Mouse (Mus musculus) common myeloid progenitor, adult 5-6 weeks (primary cell): ENCODE results near the gene Gm340. TPM values are rescaled to one million over a fixed set of nuclear protein-coding genes. Genes with fewer than 3 reads are reported as not detected.
A peak's percentile ranks its signal among the peaks of the same experiment; 100 is the strongest.

ENCODE experiments used
- ATAC-seq: replicated peaks from 2 replicates; pipeline ENCODE4 v1.8.0; 2016; ENCODE audit warnings: low read depth, mild to moderate bottlenecking, moderate TSS enrichment, inconsistent platforms; ENCODE audit not compliant: poor library complexity, severe bottlenecking
- total RNA-seq: library from RNA; stranded (forward); fragments of 200-1000, 187-1606 nt; gene quantifications from 2 replicates; pipeline ENCODE4 v1.2.3, GENCODE M21; 2017

The Gm340 gene
- total RNA-seq, result 16.1 and 17.3 TPM in 2 replicates

DNA sequence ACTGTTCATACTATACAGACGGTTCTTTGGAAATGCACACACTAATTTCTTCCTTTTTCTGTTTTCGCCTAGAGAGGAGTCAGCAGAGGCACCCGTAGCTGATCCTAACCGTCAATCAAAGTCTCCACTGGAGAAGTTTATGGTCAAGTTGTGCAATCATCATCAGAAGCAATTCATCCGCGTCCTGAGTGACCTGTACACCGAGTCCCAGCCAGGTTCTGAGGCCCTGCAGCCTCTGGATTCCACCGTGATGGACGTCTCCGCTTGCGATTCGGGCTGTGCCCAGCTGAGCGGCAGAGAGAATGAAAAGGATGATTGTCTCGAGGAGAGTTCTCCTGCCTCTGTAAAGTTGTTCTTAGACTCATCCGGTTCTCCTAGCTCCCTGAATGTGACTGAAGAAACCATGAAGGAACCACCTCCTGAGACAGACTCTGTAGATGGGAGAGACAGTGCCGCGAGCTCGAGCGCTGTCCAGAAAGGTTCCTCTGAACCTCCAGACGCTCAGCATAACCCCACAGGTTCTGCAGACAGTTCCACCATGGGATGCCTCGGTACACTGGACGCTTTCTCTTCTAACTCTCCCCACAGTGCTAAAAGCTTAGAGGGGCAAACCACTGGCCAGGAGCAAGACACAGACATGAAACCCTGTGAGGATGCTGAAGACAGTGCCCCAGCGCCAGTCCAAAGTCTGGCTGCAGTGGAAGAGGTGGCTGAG lies at the start of gene Gm340:
TSS of gene Gm340 (plus strand) at position 665 of the 715 bp plus-strand sequence.
- no peak for ATAC-seq

DNA sequence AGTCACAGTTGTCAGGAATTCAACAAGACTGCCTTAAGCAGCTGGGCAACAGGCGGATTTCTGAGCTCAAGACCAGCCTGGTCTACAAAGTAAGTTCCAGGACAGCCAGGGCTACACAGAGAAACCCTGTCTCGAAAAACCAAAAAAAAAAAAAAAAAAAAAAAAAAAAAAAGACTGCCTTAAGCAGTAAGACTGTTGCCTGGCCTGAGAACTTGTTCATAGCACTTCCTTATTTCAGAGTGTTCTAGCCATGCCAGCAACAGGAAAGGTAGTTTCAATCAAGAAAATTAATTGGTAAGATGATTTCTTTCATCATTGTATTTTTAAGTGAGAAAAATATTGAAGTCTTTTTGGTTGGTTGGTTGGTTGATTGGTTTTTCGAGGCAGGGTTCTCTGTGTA lies 48.1 kb upstream of the Gm340 start:
- no peak for ATAC-seq

DNA sequence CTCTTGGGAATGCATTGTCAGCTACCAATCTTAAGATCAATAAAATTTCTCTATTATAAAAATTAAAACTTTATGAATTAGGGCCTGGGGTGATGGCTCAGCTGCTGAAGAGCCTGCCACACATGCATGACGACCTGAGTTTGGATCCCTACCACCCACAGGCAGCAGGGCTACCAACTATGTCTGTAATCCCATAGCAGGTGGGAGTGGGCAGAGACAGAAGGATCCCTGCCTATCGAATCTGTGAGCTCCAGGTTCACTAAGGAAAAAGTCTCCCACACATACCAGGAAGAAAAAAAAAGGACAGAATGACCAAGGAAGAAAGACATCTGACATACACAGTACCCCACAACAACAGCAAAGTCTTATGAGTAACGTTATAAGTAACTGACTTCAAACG lies 25.2 kb upstream of the Gm340 start:
- ATAC-seq, result no peak

DNA sequence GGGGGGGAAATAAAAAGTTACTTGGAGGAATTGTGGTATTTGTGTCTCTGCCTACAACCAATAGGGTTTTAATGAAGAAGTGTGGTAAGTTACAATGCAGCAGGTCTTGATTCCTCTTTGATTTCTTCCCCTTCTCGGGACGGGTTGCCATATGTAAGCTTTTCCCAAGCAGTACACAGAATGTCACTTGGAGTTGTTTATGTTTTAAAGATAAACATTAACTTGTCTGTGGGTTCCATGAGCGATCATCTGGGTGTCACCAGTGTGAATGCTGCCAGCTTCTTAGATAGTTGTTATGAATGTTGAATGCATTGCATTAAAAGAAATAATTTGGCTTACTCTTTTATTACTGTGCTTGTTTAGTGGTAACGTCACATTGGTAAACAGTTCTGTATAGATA lies 24.7 kb upstream of the Gm340 start:
- no peak for ATAC-seq

DNA sequence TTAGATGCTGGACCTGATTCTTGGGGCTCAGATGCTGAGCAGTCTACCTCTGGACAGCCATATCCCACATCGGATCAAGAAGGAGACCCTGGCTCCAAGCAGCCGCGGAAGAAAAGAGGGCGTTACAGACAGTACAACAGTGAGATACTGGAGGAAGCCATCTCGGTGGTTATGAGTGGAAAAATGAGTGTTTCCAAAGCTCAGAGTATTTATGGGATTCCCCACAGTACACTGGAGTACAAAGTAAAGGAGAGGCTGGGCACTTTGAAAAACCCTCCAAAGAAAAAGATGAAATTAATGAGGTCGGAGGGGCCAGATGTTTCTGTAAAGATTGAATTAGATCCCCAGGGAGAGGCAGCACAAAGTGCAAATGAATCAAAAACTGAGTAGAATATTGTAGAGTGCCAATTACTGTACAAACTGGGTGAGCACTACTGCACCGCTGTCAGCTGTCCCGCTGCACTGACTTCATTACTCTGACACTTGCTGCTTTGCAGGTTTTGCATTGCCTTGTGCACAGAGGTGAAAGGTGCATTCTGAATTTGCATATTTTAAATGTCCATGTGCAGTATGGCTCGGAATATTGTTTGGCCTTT lies 23.2 kb upstream of the Gm340 start:
- ATAC-seq, result no peak

DNA sequence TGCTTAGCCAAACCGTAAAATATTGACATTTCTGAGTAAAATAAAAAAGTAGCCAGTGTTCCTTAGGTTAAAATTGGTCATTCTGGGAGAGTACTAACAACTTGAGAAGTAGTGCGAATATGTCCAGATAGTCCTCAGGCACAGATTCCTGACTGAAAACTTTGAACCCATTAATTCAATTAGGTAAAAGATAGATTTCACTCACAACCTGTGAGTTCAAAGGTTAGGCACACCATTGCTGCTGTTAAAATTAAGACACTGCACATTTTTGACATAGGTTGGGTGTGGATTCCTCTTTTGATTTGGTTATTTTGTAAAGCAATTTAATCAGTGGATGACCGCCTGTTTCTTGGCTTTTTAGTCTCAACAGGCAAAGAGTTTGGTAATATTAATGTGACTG lies 21.3 kb upstream of the Gm340 start:
- ATAC-seq, result no peak

DNA sequence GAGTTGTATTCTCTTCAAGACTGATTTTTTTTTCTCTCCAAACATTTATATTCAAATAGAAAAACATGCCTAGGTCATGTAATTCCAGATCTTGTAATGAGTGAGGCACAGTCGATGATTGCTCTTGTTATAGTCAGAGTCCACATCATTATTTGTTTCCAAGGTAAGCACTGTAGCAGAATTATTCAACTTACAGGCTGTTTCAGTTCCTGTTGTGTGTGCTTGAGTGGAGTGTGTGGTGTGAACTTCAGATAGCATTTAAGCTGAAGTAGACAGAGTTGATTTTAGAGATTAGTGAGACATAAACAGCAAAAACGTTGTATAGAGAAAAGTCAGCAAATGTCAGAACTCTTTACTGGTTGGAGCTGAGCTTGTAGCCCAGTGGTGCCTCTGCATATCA lies 13.4 kb upstream of the Gm340 start:
- no peak for ATAC-seq

DNA sequence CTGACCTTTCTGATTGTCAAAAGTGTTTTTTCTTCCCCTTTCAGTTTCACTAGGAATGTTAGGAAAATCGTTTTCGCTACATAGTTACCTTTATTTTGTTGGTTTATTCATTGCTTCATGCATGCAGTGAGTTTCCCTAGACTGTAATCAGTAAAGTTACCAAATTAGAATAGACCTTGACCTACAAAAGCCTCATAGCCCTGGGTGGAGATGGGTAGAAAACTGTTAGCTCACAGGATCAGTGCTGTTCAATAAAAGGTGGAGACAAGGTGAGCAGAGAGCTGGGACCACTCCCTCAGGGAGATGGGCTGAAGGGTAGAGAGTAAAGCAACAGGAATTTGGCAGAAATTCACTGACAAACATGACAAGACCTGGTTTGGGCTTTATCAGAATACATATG lies 8.5 kb upstream of the Gm340 start:
- ATAC-seq, result no peak

DNA sequence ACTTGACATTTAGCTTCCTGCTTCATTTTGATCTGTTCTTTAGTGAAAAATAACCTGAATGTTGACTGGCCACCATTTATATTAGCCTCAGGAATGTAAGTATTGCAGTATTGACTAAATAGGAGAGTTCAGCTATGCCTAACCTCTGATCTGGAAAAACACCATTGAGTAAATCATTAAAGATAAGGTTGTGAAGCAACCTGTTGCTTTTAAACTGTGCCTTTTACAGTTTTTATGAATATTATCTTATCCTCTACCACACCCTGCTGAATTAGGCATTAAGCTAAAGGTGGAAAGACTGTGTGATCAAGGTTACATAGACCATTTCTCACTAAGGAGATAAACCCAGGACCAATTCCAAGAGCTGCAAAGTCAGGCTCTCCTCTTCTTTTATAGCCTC lies 4.6 kb upstream of the Gm340 start:
- ATAC-seq, result no peak

DNA sequence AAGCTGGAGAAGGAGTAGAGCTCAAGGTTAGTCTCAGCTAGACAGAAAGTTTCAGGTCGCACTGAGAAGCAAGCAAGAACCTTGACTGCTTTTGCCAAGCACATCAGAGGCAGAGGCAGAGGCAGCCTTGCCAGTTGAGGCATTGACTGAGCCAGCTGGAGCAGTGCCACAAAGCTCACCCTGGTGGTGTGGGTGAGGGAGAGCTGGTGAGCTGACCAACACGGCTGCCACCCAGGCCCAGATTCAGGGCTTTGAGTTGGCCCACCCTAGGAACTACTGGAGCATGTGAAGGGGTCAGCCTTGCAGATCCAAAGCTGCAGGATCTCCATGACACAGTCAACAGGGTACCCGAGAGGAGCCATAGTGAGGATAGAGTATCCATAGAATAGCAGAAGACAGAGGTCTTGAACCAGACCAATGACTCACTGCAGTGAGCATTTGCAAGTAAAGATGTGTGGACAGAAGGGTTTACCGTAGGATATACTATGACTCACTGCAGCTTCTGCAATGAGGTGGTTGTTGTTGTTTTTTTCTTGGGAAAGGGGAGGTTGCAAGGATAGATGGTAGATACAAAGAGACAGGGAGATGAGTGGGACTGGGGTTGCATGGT lies 2.8 kb upstream of the Gm340 start:
- no peak for ATAC-seq

DNA sequence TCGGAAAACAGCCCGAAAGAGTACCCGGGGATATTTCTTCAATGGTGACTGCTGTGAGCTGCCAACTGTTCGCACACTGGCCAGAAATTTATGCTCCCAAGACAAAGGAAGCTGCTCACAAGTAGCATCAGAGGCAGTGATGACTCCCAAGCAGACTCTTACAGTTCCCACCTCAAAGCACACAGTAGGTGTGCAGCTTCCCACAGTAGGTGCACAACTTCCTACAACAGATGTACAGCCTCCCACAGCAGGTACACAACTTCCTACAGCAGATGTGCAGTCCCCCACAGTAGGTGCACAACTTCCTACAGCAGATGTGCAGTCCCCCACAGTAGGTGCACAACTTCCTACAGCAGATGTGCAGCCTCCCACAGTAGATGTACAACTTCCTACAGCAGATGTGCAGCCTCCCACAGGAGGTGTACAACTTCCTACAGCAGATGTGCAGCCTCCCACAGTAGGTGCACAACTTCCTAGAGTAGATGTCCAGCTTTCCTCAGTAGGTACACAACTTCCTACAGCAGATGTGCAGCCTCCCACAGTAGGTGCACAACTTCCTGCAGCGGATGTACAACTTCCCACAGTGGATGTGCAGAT lies 846 bp downstream of the Gm340 start:
- ATAC-seq, result no peak

DNA sequence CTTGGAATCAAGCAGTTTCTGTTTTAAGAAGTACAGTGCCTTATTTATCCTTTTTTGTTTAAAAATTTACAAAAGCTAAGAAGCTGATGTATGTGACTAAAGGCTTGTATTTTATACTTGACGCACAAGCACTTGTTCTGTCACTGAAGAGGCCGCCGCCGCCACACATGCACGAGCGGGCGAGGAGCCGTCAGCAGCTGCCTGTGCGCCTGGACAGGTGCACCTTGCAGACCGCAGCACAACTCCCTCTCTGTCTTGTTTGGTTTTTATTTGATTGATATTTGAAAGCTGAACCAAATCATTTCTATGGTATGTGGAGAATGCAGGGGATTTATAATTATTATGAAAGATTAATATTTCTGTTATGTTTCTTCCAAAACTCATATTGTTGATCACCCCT lies 4.6 kb downstream of the Gm340 start:
- ATAC-seq, result no peak

DNA sequence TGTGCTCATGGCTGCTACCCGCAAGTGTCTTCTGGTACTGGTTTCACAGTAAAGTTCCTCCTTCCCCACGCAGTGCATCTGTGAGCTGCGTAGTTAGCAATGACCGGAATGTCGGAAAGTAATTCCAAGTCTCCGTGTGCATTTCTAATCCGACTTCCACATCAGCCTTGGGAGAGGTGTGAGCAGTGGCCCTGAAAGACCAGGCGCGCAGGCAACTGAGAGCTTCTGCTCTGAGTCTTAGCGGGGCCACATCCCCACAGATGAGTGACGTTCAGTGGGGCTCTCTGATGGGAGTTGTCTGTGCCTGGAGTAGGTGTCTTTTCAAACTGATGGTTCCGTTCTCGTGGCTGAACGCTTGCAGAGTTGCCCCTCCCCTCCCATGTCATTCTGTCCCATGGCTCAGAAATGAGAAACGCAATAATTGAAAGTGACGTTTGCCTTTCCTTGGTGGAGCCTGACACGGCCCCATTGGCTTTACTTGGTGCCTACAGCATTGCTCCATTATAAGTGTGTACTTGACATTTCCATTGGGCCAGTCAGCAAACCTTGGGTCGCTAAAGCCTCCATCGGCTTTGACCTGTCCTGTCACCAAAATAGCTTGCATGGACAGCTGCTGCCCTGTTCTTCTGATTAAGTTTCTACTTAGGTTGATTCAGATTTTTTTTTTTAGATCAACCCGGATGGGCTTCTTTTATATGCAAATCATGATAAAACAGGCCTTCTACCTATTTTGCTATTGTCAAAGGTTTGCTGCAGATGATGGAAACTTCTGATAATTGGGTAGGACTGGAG lies 5.5 kb downstream of the Gm340 start:
- ATAC-seq, result no peak

DNA sequence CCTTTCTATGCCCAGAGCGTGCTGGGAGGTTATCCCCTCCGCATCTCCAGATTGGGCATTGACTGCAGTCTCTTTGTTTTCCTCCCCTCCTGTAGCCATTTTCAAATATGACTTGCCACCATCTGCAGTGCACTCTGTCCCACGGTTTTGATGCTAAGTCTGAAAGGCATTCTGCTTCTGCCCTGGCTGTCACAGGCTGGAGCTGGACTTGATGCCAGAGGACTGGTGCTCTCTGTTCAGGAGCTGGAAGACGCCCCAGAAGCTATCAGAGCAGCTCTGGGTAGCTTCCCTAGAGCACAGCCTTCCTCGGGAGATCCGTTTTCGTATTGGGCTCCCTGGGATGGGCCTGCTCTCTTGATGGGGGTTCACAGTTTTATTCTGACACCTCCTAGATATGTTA lies 6.9 kb downstream of the Gm340 start:
- no peak for ATAC-seq

DNA sequence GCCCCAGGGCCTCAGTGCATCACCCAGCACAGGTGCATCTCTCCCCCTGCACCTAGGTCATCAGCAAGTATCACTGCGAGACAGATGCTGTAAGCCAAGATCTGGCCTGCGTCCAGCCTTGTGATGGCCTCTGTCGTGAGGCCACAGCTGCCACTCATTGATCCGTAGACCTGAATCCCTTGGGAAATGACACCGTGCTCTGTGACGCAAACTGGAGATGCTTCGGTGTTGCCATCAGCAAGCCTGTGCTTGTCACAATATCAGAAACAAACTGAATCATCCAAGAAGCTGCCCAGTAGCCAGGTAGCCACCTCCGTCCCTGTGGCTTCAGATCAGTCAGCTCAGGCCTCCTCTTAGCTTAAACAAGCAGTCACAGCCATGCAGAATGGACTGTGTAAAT lies 7.5 kb downstream of the Gm340 start:
- no peak for ATAC-seq

DNA sequence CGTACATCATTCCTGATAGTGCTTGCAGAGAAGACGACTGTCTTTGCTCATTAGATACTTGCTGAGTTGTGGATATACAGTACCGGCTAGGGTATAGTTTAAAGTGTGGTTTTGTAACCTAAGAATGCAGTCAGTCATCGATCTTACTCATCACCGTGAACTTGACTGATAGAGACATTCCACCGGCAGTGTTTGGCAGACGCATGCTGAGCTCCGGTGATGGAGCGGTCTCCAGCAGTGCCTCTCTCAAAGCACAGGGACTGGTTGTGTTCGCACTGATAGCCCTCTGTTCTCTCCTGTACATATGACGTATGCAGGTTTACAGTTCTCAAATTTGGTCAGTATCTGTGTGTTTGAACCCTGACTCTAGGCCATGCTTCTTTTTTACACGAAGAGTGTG lies 9.6 kb downstream of the Gm340 start:
- no peak for ATAC-seq

DNA sequence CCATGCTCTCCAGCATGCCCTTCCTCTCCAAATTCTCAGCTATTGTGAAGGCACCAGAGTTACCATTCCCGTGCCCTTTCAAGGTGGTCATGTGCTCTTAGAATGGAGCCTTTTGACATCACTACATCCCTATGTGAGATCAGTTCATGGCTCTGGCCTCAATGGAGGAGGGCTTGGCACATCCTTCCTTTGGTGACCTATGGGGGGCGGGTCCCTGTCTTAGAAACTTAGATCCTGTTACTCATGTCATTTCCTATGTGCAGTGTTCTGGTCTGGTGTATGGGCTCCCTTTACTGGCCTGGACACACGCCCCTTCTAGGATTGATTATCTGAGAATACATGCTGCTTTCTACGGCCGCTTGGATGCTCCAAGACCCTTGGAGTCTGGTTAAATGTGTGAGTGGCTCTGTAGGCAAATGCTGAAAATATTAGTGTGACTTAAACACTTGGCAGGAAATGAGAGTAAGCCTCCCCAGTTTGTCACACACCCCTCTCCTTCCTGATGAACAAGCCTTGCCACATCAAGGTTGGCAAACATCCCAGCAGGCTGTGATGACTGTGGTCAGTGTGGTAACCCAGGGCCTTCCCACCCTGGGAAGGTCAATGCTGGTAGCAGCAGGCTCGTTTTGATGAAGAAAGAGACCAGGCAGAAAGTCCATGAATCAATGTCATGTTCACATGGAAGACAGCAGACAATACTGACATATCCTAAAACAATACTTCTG lies 15.2 kb downstream of the Gm340 start:
- peak; percentile 90 for ATAC-seq

DNA sequence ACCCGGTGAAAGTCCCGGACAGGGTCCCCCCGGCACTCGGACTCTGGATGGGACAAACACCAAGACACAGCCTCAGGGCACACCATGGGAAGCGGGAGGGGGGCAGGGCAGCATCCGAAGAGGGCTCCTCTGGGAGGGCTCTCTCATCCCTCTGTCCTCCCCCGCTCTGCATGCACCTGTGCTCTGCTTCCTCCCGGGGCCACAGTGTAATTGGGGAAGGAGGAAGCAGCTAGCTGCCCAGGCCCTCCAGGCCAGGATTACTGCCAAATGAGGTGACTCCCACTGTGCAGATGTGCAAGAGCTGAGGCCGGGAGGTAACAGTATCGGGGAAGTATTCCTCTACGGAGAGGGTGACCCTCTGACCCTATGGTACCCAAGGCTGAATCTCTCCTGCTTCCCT lies 18.5 kb downstream of the Gm340 start:
- ATAC-seq, result 0 out of 2 replicates have a peak, but pooled peaks have one; percentile 13

DNA sequence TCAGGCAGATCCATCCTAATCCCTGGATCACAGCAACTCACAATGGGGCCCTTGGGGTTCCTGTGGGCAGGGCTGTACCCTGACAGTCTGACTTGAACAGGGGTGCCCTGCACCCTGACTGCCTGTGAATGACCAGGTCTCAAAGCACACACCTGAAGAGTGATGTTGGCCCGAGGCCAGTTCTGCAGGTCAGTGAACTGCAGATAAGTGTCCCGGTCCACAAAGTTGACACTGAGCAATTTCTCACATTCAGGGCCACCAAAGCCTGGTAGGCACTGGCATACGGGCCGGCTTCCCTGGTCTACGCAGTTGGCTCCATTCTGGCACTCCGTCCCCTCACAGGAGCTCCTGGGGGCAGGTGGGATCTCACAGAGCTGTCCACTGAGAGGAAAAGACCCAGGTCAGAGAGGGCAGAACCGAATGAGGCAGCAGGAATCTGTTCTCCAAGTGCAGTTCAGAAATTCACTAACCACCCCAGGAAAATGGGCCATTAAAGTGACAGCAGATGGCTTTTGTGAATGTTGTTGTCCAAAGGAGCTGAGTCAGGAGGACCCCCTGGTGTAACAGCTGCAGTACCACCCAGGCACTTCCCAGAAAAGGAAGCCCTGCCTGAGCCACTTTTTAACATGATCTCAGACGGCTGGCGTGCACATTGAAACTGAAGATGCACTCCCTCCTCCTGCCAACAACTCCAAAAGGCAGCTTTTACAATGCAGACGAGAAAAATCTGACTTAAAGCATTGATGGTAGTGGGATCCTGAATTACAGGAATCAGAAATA lies 24.2 kb downstream of the Gm340 start:
- ATAC-seq, result no peak
